Mouse (Mus musculus) Patski (cell line): ENCODE data around the gene Gpr141. TPM values are rescaled to one million over a fixed set of nuclear protein-coding genes. Genes with fewer than 3 reads are reported as not detected.

Experiments used
- ATAC-seq: fragments of 100-300 bp; one replicate; pipeline ENCODE4 v1.8.0; 2021
- CTCF ChIA-PET: fragments of 350-600 bp; sonication (Branson Sonifier 250); formaldehyde crosslinking; loops from one replicate; lab custom pipeline; 2022; ENCODE audit warnings: inconsistent platforms; lab: Charles Lee
- POLR2A ChIA-PET: fragments of 350-600 bp; sonication (Branson Sonifier 250); formaldehyde crosslinking; loops from one replicate; lab custom pipeline; 2022; ENCODE audit warnings: antibody characterized with exemption, inconsistent platforms; lab: Charles Lee
- DNase-seq: peaks from one replicate; pipeline ENCODE4 v3.0.0-alpha.2; 2011; ENCODE audit warnings: low read depth, low spot score
- H3K27me3 ChIP-seq: fragments of 371-371 bp; one replicate; pipeline ENCODE4 v1.5.1; 2021
- CTCF ChIP-seq: fragments of 100-300 bp; IDR thresholded peaks from one replicate; pipeline ENCODE4 v1.5.1; 2021
- in situ Hi-C: fragments of 300-500 bp; cut with MboI; formaldehyde crosslinking; loops from 3 replicates; pipeline ENCODE4 v1.11.1; 2018; ENCODE audit warnings: low pct_unique_long_range_greater_than_20kb, mixed read lengths
- polyA plus RNA-seq: library from polyadenylated mRNA; unstranded; gene quantifications from one replicate; pipeline ENCODE4 v1.2.3, GENCODE M21; 2021

Gpr141 gene
- polyA plus RNA-seq, 1 experiment from 2014 or later = not detected

DNA sequence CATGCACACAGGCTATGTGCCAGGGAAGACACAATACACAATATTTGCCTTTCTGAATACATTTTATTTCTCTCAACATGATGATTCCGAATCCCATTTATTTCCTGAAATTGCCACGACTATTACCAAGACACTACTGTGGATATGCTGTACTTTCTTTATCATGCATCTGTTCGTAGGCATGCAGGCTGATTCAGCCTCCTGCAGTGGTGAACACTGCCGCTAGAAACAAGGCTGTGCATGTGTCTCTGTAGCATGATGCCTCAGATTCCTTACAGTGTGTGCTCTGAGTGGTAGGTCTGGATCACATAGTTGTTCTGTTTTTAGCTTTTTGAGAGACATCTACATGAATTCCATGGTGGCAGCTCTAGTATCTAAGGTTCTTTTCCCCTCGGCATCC is 89.5 kb downstream of the Gpr141 start:
- ChIA-PET CTCF (interaction anchor here (1.2 kb wide), 1 partner anchor 31 kb away, joined by 3 read pairs; no protein-coding TSS in a partner anchor), POLR2A (no interaction called here)
- in situ Hi-C loops = no loop called here

GRCm38 (mm10) chr13:19730826-19731225 is 93.2 kb downstream of the Gpr141 start:
- no peak for ATAC-seq
- ChIA-PET POLR2A (no interaction called here), CTCF (no interaction called here)
- TF ChIP-seq CTCF = no peak
- in situ Hi-C loops = no loop called here
- H3K27me3 ChIP-seq = no peaks in the 10 kb centered on the region
- DNase-seq = no peak

More for the DNA sequence above, 89.5 kb downstream of the Gpr141 start:
- DNase-seq (no peak), ATAC-seq (no peak)
- H3K27me3 ChIP-seq = no peaks in the 10 kb centered on the region
- TF ChIP-seq CTCF = no peak

DNA sequence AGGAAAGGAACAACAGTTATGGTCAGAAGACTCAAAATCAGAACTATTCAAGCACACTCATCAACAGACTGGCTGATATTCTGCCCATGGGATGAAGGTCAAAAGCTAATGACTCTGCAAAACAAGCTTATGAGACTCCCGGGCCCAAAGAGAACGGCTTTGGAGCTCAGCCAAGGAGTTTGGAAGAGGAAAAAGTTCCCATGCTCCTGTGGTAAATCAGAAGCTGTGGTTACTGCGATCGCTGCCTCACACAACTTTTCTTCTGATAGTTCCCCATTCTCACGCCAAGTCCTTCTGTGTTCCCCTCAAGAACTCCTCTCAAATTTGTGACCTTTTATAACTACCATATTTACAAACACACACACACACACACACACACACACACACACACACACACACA is 105.1 kb downstream of the Gpr141 start:
- ChIA-PET CTCF (no interaction called here), POLR2A (no interaction called here)
- no peak for TF ChIP-seq CTCF
- DNase-seq = no peak
- no peaks in the 10 kb centered on the region for H3K27me3 ChIP-seq
- in situ Hi-C loops = no loop called here
- no peak for ATAC-seq

GRCm38 (mm10) chr13:19717201-19717600 is 106.9 kb downstream of the Gpr141 start:
- CTCF ChIA-PET = no interaction called here
- DNase-seq = no peak

GRCm38 (mm10) chr13:19703806-19704205 is 120.3 kb downstream of the Gpr141 start:
- no peak for ATAC-seq
- ChIA-PET CTCF (no interaction called here), POLR2A (no interaction called here)
- no peaks in the 10 kb centered on the region for H3K27me3 ChIP-seq
- TF ChIP-seq CTCF = no peak
- in situ Hi-C loops = no loop called here
- no peak for DNase-seq

More at GRCm38 (mm10) chr13:19717201-19717600, 106.9 kb downstream of the Gpr141 start:
- TF ChIP-seq CTCF = no peak
- H3K27me3 ChIP-seq = no peaks in the 10 kb centered on the region
- in situ Hi-C loops = no loop called here
- ATAC-seq = no peak
- POLR2A ChIA-PET = no interaction called here

- no peaks in the 10 kb centered on the region for H3K27me3 ChIP-seq
- ChIA-PET POLR2A (no interaction called here), CTCF (no interaction called here)
- no peak for ATAC-seq
- no peak for DNase-seq
- in situ Hi-C loops = no loop called here
- TF ChIP-seq CTCF = no peak
These were observed 122.5 kb downstream of the Gpr141 start for GRCm38 (mm10) chr13:19701443-19702078.

- H3K27me3 ChIP-seq = no peaks in the 10 kb centered on the region
- no peak for ATAC-seq
- TF ChIP-seq CTCF = no peak
- POLR2A ChIA-PET = no interaction called here
- in situ Hi-C loops = no loop called here
- CTCF ChIA-PET = no interaction called here
- no peak for DNase-seq
These were observed 123.2 kb downstream of the Gpr141 start for GRCm38 (mm10) chr13:19700733-19701442.

Other genes starting within 250 kb of the Gpr141 start
- 62.1 TPM for gene Epdr1, start 204.3 kb downstream of the Gpr141 start, polyA plus RNA-seq
- gene Sfrp4, start 201.2 kb downstream of the Gpr141 start, polyA plus RNA-seq = 0.08 TPM
- gene Nme8, start 126.5 kb downstream of the Gpr141 start, polyA plus RNA-seq = not detected